Mouse (Mus musculus): ENCODE measurements at regions not wholly inside any gene's neighbourhood (a gene's known extent, or its start where the extent isn't known, plus 50 kb on each side); places are given as distances from the start of the nearest gene placed in this dataset.

- no peak for DNase-seq (ENCODE audit: low spot score in 2 of 2)
Observed at GRCm38 (mm10) chr4:33786958-33787357, 137.4 kb upstream of the Cnr1 start.

- DNase-seq (ENCODE audit: low spot score in 2 of 2) = no peak
Observed at GRCm38 (mm10) chr4:33793398-33793797, 131.0 kb upstream of the Cnr1 start.

- no peak for DNase-seq (ENCODE audit: low spot score in 2 of 2)
Observed at GRCm38 (mm10) chr4:33795461-33795860, 128.9 kb upstream of the Cnr1 start.

GRCm38 (mm10) chr4:33797964-33798363 is 126.4 kb upstream of the Cnr1 start:
- DNase-seq (ENCODE audit: low spot score in 2 of 2) = no peak

- no peak for DNase-seq (ENCODE audit: low spot score in 2 of 2)
Observed at GRCm38 (mm10) chr4:33798654-33799053, 125.7 kb upstream of the Cnr1 start.

- DNase-seq (ENCODE audit: low spot score in 2 of 2) = no peak
Observed at GRCm38 (mm10) chr4:33799110-33799509, 125.3 kb upstream of the Cnr1 start.

GRCm38 (mm10) chr4:33799831-33800230 is 124.6 kb upstream of the Cnr1 start:
- DNase-seq (ENCODE audit: low spot score in 2 of 2) = no peak

- no peak for DNase-seq (ENCODE audit: low spot score in 2 of 2)
Observed at GRCm38 (mm10) chr4:33812338-33812737, 112.1 kb upstream of the Cnr1 start.

- DNase-seq (ENCODE audit: low spot score in 2 of 2) = no peak
Observed at GRCm38 (mm10) chr4:33823850-33824249, 100.5 kb upstream of the Cnr1 start.

GRCm38 (mm10) chr4:33833134-33833533 is 91.3 kb upstream of the Cnr1 start:
- no peak for DNase-seq (ENCODE audit: low spot score in 2 of 2)

- no peak for DNase-seq (ENCODE audit: low spot score in 2 of 2)
Observed at GRCm38 (mm10) chr4:33838436-33838835, 86.0 kb upstream of the Cnr1 start.

GRCm38 (mm10) chr4:33840119-33840518 is 84.3 kb upstream of the Cnr1 start:
- DNase-seq (ENCODE audit: low spot score in 2 of 2) = no peak

- DNase-seq (ENCODE audit: low spot score in 2 of 2) = no peak
Observed at GRCm38 (mm10) chr4:33845611-33846395, 78.6 kb upstream of the Cnr1 start.

- DNase-seq (ENCODE audit: low spot score in 2 of 2) = no peak
Observed at GRCm38 (mm10) chr4:33850249-33850648, 74.1 kb upstream of the Cnr1 start.

- no peak for DNase-seq (ENCODE audit: low spot score in 2 of 2)
Observed at GRCm38 (mm10) chr4:33852294-33852693, 72.1 kb upstream of the Cnr1 start.

GRCm38 (mm10) chr4:33855112-33855511 is 69.3 kb upstream of the Cnr1 start:
- no peak for DNase-seq (ENCODE audit: low spot score in 2 of 2)

GRCm38 (mm10) chr4:33867126-33867525 is 57.3 kb upstream of the Cnr1 start:
- DNase-seq (ENCODE audit: low spot score in 2 of 2) = no peak

GRCm38 (mm10) chr4:33869317-33869716 is 55.1 kb upstream of the Cnr1 start:
- no peak for DNase-seq (ENCODE audit: low spot score in 2 of 2)

Data from urinary bladder, postnatal 4 days (tissue).